ENCODE assay signal across 7 mouse cellular contexts in the genomic region with DNA sequence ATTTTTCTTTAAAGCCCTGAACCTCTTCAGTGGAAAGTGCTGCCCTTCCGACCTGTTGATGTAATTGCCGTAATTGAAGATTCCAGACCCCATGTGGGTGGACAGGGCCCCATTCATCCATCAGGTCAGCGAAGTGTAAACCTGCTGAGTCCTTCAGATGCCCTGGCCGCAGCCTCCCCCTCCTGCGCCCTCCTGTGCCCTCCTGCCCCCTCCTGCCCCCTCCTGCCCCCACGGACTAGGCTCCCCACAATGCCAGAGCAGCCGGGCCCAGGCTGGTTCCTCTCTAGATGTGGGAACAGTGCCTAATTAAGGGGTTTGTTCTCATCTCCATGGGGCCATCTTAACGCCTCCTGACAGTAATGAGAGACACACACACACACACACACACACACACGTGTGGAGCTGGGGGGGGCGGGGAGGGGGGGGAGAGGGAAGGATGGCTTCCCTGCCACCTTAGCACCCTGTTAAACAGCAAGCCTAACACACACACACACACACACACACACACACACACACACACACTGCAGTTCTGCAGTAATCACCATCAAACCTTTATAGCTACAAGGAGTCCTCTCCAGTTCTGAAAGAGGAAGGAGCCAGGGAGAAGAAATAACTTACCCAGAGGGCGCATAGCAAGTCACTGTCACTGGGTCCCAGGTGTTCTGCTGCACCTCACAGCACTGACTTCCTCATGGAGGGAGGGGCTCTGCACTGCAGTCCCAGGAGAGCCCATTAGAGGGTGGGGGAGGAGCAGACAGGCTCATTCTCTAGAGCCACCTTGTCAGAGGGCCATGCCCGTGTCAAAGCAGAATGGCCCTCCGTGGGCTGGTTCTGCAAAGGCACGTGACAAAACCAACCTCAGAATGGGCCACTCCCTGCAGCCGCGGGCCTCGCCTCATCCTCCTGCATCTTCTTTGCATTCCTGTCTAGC. TPM values are rescaled to one million over a fixed set of nuclear protein-coding genes. Genes with fewer than 3 reads are reported as not detected.
DNase-seq lines count a peak whose midpoint lies in the region; ATAC-seq and TF ChIP-seq lines count a peak whose summit lies in the region.

No protein-coding gene starts in this region.

- no peak overlapping the region; the same call in 1 of the 2 replicates for H3K9ac ChIP-seq in hindbrain, embryonic 14.5 days

- H3K9me3 ChIP-seq in G1E (replicated peaks), result no peaks in the 10 kb centered on the region
- no peaks in the 10 kb centered on the region for H3K9me3 ChIP-seq in hindbrain, embryonic 14.5 days (ENCODE audit: control insufficient read depth, low read length)

- ATAC-seq in G1E (ENCODE audit: extremely low read depth, insufficient number of reproducible peaks, low FRiP score, poor library complexity, severe bottlenecking), result peak; percentile 35; the same call in 1 of the 2 replicates
- ATAC-seq in hindbrain, embryonic 14.5 days (ENCODE audit: low FRiP score), result peak; percentile 34; the same call in 1 of the 2 replicates
- peak; percentile 90 for ATAC-seq in monocyte, adult 5-6 weeks (replicated peaks; ENCODE audit: insufficient number of reproducible peaks, low FRiP score, low TSS enrichment, poor library complexity, severe bottlenecking)

- no peak for TF ChIP-seq CTCF in G1E (IDR thresholded peaks at IDR 0.05; ENCODE audit: low read depth, low read length)

- H3K36me3 ChIP-seq in G1E (replicated peaks), result no peaks in the 10 kb centered on the region
- H3K36me3 ChIP-seq in hindbrain, embryonic 14.5 days (replicated peaks; ENCODE audit: control insufficient read depth, insufficient read depth), result no peaks in the 10 kb centered on the region

- H3K27ac ChIP-seq in hindbrain, embryonic 14.5 days, result no peak overlapping the region

- WGBS in hindbrain, embryonic 14.5 days, result 14% methylated on average over 15 of the region's 17 CpGs

- H3K4me2 ChIP-seq in hindbrain, embryonic 14.5 days (replicated peaks), result no peak overlapping the region

- DNase-seq in CD8-positive naive resting alpha-beta T cell, adult 2 months (ENCODE audit: low read depth in 2 of 2, low spot score in 2 of 2), result peak; percentile 8 to 27
- DNase-seq in G1E (ENCODE audit: low spot score) (peak; percentile 26), adipocyte (ENCODE audit: low spot score) (no peak)
- no peak for DNase-seq in hindbrain, embryonic 14.5 days (ENCODE audit: low spot score)
- DNase-seq in thymus, postnatal 25 days, result peak; percentile 60
- no peak for DNase-seq in right cerebral cortex, postnatal 36 days (ENCODE audit: low spot score in 2 of 2)

- peaks cover 37% of the 10 kb centered on the region for H3K27me3 ChIP-seq in G1E (ENCODE audit: insufficient read depth, low read length)
- peaks cover 25% of the 10 kb centered on the region for H3K27me3 ChIP-seq in hindbrain, embryonic 14.5 days (ENCODE audit: control insufficient read depth, insufficient read depth, low read length)

- H3K4me1 ChIP-seq in G1E (ENCODE audit: insufficient read depth, low read depth, low read length), result peaks cover 36% of the 10 kb centered on the region
- peaks cover 6% of the 10 kb centered on the region for H3K4me1 ChIP-seq in hindbrain, embryonic 14.5 days (replicated peaks; ENCODE audit: control insufficient read depth, insufficient read depth, low read length)

- no peak overlapping the region for H3K4me3 ChIP-seq in G1E (ENCODE audit: low read depth, low read length)
- H3K4me3 ChIP-seq in hindbrain, embryonic 14.5 days (replicated peaks; ENCODE audit: low read length), result no peak overlapping the region

RNA-seq across cellular contexts. Expression of a gene that starts 25.3 kb away (rescaled TPM):
- total RNA-seq in G1E (2014; fragmentation: Nextera tagmentation) (56.9 and 58.8 TPM in 2 replicates), G1E (2017) (80.3 and 80.7 TPM in 2 replicates)
- polyA plus RNA-seq in G1E (2012), result 58.2 and 71.0 TPM in 2 replicates
- 14.0 and 18.0 TPM in 2 replicates for polyA plus RNA-seq in hindbrain, embryonic 14.5 days (2014; fragmentation: Nextera tagmentation; extraction: Ambion mirVana)
- 71.3 to 116 TPM (median 105 TPM) in 3 replicates for total RNA-seq in monocyte, adult 5-6 weeks (2017)

Comparison
In these comparisons a context has a peak if more than half of its experiments do, and no peak if none do; other contexts are left out.
1. DNase-seq: peak in CD8-positive naive resting alpha-beta T cell, adult 2 months (2 of 2), G1E (single experiment) and thymus, postnatal 25 days (single experiment); none in hindbrain, embryonic 14.5 days (single experiment), adipocyte (single experiment) and right cerebral cortex, postnatal 36 days (0 of 2).
2. ATAC-seq: peak in every context shown above with its lines; median percentile 90 in monocyte, adult 5-6 weeks; 35 in G1E; 34 in hindbrain, embryonic 14.5 days.